Mouse (Mus musculus): ENCODE results near the gene Cnot2.
A peak's percentile ranks its signal among the peaks of the same experiment; 100 is the strongest.

Gene Cnot2

DNA sequence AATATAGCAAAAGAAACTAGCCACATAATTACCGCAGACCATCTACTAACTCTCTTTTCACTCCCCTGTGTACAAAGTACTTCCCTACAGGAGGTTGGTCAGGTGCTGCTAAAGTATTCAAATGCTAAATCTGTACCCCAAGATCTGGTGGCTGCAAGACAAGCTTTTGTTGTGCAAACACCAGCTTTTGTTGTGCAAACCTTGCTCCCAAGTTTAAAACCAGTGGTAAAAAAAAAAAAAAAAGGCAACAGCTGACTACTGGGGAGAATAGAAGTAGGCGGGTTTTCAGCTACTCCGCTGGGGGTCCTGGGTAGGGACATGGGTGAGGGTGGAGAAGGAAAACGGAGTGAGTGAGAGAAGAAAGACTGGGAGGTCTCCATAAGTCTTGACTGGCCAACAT is 19.1 kb downstream of the Cnot2 start:
- DNase-seq, result no peak

DNA sequence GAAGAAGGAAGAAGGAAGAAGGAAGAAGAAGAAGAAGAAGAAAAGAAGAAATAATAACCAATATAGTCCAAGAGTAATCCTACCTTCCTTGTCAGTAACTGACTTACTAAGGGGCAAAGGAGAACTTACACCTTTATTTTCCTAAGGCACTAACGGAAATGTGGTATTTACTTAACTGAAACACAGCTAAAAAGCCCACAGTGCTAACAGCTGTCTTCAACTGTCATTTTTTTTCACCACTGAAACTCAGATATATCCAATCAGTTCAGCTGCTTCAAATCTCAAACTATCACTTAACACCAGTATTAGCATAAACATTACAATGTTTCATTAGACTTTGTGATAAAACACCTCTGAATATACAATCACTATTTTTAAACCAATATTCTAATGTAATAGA is 22.1 kb downstream of the Cnot2 start:
- no peak for DNase-seq

- no peak for DNase-seq
Observed at GRCm38 (mm10) chr10:116557166-116557565, 24.1 kb downstream of the Cnot2 start.

- no peak for DNase-seq
Observed at GRCm38 (mm10) chr10:116554434-116554833, 26.9 kb downstream of the Cnot2 start.

- DNase-seq, result no peak
Observed at GRCm38 (mm10) chr10:116547958-116548357, 33.4 kb downstream of the Cnot2 start.

GRCm38 (mm10) chr10:116546177-116546576 is 35.1 kb downstream of the Cnot2 start:
- no peak for DNase-seq

- DNase-seq, result no peak
Observed at GRCm38 (mm10) chr10:116543061-116543460, 38.2 kb downstream of the Cnot2 start.

DNA sequence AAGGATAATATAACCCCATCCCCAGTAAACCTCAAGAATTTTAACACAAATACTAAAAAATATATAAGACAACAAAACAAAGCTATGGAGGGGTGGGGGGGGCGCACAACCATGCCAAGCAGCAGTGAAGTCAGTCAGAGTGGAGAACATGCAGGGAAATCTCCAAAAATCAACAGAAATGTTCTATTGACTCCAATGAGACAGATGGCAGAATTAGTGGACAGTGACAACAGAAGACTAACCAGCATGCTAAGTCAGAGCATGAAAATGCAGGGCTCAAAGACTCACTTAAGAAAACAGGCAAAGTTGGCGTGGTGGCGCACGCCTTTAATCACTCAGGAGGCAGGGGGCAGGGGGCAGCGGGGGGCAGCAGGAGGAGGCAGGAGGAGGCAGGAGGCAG is 40.6 kb downstream of the Cnot2 start:
- no peak for DNase-seq

DNA sequence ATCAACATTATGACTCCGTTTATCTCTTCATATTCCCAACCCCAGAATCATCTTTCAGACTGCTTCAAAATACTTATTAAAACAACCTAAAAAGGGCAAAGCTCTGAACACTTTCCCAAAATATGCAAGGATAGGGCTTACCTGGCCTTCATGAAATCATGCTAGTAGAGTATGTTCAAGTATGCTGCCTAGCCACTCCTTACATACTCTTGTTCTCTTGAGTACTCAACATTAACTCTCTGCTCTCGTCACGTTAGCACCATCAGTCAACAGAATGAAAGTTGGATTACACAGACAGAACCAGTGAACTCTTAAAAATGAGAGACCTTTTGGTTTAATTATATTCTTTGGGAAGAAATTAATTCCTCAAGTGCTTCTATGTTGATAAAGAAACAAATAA is 43.8 kb downstream of the Cnot2 start:
- no peak for DNase-seq

DNA sequence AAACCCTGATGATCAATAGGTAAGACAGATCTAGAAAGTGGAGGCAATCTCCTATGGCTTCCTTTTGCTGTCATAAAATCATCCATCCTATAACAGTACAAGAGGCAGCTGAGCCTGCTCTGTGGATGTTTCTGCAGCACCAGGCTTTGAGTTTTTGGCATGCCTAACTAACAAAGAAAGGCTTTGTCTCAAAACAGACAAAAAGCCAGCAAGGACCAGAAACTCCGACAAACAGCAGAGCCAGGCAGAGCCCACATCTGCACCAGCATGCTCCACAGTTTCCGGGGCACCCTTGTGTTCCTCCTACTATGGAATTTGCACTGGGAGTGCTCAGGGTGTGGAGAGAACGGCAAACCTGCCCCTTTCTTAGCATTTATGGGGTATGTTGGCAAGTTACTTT is 47.0 kb downstream of the Cnot2 start:
- no peak for DNase-seq

DNA sequence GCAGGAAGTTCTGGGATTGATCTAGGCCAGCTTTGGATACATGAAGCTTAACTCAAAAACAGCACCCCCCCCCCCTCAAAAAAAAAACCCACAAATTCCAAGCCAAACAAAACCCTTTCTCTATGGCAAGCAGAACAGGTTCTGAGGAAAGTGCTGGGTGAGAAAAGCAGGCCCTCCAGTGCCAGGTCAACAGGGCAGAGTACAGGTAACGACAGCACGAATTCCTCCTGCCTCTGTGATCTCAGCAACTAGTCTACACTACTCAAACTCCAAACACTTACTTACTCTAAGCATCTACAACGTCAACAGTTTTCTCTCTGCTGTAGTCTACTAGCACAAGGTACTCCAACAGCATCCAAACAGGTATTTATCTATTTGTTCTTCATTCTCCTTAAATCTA is 48.8 kb downstream of the Cnot2 start:
- no peak for DNase-seq

DNA sequence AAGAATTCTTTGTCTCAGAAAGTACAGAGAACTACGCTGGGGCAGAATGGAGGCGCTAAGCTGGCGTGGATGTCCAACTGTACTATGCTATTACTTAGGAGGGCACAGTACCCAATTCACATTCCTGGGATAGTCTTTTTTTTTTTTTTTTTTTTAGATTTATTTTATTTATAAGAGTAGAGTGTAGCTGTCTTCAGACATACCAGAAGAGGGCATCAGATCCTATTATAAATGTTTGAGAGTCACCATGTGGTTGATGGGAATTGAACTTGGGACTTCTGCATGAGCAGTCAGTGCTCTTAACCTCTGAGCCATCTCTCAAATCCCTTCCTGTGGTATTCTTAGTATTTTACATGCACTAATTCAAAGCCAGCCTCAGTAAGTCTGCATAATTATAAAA is 50.2 kb downstream of the Cnot2 start:
- DNase-seq, result no peak

DNA sequence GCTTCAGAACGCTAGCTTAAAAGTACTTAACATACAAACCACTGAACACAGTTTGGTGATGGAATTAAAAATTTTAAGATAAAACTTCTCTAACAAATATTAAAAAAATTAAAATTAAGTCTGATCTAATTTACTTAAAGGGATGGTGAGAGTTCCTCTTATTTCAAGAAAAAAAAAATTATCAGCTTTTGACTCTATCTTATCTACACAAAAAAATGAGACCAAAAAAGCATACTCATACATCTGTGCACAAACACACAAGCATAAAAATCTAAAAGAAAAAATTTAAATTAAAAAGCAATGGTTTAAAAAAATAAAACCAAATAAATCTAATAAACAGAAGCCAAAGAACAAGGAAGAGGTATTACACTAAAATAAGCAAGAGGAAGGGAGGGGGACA is 61.7 kb downstream of the Cnot2 start:
- DNase-seq, result no peak

DNA sequence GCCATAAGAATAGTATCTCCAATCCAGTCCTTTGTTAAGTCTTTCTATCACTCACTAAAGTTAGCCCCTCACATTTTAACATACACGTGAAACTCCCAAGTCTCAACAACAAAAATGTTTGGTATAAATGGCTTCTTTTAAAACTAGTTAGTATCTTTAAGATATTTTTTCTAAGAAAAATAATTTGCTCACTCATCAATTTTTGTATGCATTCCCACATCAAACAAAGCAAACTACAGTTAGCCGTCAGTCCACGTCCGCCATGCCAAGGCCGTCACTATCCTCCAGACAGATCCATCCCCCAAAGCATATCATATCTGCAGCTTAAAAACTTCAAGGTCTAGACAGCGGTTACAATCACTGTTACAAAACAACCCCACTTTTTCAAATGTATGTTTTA is 65.7 kb downstream of the Cnot2 start:
- no peak for DNase-seq

DNA sequence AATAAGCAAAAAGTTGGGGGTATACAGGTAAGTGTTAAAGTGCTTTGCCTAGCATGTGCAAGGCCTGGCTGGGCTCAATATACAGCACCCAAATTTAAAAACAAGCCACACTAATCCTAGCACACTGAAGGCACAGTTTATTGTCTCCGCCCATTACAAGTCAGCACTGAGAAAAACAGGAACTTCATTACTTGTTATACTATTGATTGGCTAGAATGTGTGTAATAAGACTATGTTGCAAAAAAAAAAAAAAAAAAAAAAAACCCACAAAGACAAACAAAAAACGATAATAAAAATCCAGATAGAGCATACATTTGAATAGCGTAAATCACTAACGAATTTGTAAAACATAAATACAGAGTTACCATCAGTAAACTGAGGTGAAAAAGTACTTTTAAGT is 66.2 kb downstream of the Cnot2 start:
- DNase-seq, result no peak

DNA sequence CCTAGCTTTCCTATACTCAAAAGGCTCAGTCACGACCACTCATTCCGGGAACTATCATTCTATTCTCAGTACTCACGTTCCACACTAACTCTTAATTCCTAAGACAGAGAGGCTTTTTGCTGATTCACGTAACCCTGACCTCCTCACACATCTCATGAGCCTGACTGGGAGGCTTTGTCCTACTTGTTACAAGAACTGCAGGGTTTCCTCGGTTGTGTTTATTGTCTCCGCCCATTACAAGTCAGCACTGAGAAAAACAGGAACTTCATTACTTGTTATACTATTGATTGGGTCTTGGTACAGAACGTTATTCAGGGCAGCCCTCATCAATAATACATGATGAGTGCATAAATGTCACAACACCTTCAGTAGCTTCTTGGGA is 68.1 kb downstream of the Cnot2 start:
- DNase-seq, result no peak

DNA sequence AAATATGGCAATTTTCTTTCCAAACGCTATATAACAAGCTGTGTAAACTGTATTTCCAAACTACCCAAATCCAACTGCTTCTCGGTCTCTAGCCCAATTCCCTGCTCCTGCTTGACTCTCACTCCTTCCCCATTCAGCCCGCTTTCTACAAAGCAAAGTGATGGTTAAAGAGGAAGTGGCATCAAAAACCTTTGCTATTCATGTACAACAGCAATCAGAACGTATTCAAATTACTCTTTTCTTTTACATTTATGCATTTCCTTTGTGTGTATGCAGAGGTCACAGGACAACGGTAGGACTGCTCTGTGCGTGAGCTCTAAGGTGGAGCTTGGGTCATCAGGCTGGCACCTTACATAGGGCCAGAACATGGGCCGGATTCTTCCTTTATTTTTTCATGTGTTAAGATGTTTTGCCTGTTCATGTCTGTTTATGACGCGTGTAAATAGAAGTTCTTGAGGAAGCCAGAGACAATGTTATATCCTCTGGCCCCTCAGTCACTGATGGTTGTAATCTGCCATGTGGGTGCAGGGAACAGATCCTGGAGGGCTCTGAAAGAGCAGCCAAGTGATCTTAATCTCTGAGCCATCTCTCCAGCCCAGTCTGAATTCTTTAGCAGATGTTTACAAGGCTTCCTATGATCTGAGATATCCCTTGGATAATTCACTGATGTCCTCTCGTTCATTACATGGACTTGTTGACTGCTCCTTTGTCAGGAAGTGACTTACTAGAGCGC is 68.6 kb downstream of the Cnot2 start:
- DNase-seq, result no peak

GRCm38 (mm10) chr10:116505303-116506014 is 75.9 kb downstream of the Cnot2 start:
- no peak for DNase-seq

GRCm38 (mm10) chr10:116492768-116493167 is 88.5 kb downstream of the Cnot2 start:
- DNase-seq, result no peak

- no peak for DNase-seq
Observed at GRCm38 (mm10) chr10:116486895-116487747, 94.2 kb downstream of the Cnot2 start.

- peak; percentile 24 for DNase-seq
Observed at GRCm38 (mm10) chr10:116481917-116482316, 99.4 kb downstream of the Cnot2 start.

GRCm38 (mm10) chr10:116480988-116481387 is 100.3 kb downstream of the Cnot2 start:
- no peak for DNase-seq

- no peak for DNase-seq
Observed at GRCm38 (mm10) chr10:116476559-116476958, 104.8 kb downstream of the Cnot2 start.

DNA sequence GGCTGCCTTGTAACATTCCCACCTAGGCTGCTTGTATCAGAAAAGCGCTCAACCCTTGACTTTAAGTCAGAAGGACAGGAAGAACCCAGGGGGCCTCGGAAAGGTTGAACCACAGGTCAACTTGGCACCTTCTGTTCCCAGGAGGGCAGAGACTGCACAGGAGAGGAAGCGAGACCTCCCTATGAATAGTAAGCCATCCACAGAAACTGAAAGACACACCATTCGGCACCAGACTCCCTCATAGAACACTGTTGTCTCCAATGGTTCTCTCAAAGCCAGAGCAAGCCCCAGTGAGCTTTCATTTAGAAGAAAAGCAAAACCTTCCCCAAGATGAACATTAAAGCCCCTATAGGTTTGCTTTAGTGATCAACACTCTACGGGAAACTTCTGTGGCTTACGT is 105.6 kb downstream of the Cnot2 start:
- DNase-seq, result no peak
